Mouse (Mus musculus): ENCODE measurements at regions not wholly inside any gene's neighbourhood (a gene's known extent, or its start where the extent isn't known, plus 50 kb on each side); places are given as distances from the start of the nearest gene placed in this dataset.

GRCm38 (mm10) chr15:67423922-67424321 is 923.2 kb upstream of the Lrrc6 start:
- no peak for TF ChIP-seq POLR2A (IDR thresholded peaks at IDR 0.05; ENCODE audit: insufficient read depth, low read length)
- no peak for TF ChIP-seq CTCF (IDR thresholded peaks at IDR 0.05; ENCODE audit: low read depth, low read length)

All from ES-Bruce4 (cell line).